Mouse (Mus musculus) frontal cortex, adult 2 months (tissue): Measurements from ENCODE around the gene Sparc. TPM values are rescaled to one million over a fixed set of nuclear protein-coding genes. Genes with fewer than 3 reads are reported as not detected.
"Not testable (repeated sequence)": the region's sequence is repeated elsewhere in the genome, so short reads cannot be mapped to it uniquely, and the experiment has no call there.

Source experiments
- DNase-seq, 2 experiments: peaks; one replicate each; pipeline ENCODE4 v3.0.0; 2022; ENCODE audit warnings: low spot score in 1 of 2; ENCODE audit errors: extremely low spot score in 1 of 2
- polyA plus RNA-seq: library from polyadenylated mRNA; depleted of rRNA; stranded (reverse); fragments of >200 nt; gene quantifications from 2 replicates; pipeline ENCODE4 v1.2.3, GENCODE M21; 2012

Gene Sparc
- polyA plus RNA-seq, 1 experiment = 435 TPM

DNA sequence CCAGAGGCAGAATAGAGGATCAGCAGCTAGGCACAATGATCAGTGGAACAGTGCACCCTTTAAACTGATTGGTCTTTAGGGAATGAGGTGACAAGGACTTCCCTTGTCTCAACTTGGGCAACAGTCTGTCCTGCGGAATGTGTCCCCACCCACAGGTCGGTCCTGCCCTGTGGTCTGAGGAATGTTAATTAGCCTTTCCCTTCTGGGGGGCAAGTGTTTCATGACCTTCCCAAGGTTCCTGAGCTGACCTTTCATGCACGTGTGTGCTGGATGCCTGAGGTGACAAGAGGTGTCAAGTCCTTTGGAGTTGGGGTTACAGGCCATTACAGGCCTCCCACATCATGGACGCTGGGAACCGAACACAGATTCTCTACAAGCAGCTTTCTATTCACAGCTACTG, 16.7 kb upstream of the Sparc start:
- DNase-seq = no peak

GRCm38 (mm10) chr11:55438031-55438430, 15.0 kb upstream of the Sparc start:
- peak in 1 of 2 experiments; percentile 40 for DNase-seq

- DNase-seq = no peak
These were observed 13.1 kb upstream of the Sparc start for GRCm38 (mm10) chr11:55436089-55436488.

GRCm38 (mm10) chr11:55432981-55433380, 10.0 kb upstream of the Sparc start:
- DNase-seq = no peak

DNA sequence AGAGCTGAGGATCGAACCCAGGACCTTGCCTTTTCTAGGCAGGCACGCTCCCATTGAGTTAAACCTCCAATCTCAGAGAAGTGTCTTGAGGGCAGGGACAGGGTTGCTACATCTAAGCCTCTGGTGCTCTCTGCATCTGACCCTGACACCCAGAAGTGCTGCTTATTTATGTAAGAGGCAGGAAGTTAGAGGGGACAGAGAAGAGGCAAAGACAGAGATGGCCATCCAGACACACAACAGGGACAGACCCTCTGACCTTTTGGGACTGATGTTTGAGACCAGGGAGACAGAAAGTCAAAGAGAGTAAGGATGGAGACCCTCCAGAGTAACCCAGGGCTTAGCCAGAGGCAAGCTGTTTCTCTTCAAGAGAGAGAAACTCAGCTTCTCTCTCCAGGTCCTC, 7.0 kb upstream of the Sparc start:
- no peak for DNase-seq

- no peak for DNase-seq
These were observed 5.4 kb upstream of the Sparc start for GRCm38 (mm10) chr11:55428186-55429012.

GRCm38 (mm10) chr11:55424746-55425360, 1.9 kb upstream of the Sparc start:
- DNase-seq = no peak

GRCm38 (mm10) chr11:55423756-55424155, 773 bp upstream of the Sparc start:
- no peak for DNase-seq

GRCm38 (mm10) chr11:55419678-55420307, 3.2 kb downstream of the Sparc start:
- no peak for DNase-seq

DNA sequence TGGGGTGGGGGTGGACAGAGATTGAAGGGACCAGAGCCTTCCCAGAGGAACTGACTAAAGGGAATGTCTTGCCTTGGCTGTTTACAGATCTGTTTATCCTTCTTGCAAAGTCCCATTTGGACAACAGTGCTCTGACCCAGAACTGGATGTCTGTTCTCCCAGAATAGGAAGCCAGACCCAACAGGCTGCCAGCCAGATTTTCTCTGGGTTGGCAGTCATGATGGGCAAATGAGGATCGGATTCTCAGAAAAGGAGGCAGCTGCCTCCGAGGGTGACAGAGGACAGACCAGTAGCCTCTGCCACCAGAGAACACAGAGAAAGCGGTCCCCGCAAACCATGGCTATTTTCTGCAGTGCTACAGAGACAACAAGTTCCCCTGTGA, 3.7 kb downstream of the Sparc start:
- DNase-seq = peak in 1 of 2 experiments; percentile 48

DNA sequence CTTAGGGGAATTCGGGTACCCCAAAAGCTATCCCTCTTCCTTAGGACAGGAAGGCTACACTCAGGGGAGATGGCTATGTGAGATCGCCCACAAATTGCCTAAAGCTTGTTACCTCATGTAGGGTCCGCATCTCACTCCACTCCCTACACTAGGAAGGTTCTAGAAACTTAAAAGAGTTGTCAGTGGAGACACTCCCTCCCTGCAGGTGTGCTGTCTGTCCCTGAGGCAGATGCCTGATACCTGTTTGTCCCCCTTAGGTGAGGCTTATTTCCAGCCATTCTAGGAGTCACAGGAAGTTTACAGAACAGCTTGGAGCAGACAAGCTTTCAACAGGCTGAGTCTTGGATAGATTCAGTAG, 4.3 kb downstream of the Sparc start:
- DNase-seq = no peak

GRCm38 (mm10) chr11:55417898-55418703, 4.9 kb downstream of the Sparc start:
- DNase-seq = no peak

DNA sequence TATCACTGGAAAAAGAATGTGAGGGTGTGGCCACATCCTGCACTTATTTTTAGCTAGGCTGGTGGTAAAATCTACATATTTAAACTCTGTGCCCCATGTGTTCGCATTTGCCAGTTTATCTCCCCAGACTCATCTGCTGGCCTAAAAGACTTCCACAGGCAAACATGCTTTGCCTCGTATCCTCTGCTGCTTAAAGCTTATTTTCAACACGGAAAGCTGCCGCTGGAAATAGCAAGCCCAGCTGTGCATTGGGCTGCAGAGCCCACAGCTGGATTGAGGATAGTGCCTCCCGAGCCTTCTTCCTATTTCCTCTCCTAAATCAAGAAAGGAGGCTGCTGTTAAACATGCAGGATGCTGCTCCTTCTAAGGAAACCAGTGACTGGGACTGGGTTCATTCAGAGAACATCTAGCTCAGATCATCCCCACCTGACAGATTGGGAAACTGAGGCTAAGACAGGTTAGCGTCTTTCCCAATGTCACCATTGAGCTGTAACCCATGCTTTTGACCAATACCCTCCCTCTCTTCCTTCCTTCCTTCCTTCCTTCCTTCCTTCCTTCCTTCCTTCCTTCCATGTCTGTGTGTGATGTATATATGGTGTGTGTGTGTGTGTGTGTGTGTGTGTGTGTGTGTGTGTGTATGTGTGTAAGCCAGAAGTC, 6.2 kb downstream of the Sparc start:
- no peak for DNase-seq

DNA sequence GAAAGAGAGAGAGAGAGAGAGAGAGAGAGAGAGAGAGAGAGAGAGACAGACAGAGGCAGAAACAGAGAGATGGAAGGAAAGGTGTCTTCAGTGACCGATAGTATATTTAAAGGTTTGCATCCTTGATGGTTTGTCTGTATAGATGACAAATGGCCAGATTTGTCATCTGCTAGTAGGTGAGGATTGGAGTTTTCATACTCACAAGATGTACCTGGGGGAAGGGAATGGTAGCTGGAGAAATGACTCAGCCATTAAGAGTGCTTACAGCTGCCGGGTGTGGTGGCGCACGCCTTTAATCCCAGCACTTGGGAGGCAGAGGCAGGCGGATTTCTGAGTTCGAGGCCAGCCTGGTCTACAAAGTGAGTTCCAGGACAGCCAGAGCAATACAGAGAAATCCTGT, 7.3 kb downstream of the Sparc start:
- DNase-seq = not testable (repeated sequence)

DNA sequence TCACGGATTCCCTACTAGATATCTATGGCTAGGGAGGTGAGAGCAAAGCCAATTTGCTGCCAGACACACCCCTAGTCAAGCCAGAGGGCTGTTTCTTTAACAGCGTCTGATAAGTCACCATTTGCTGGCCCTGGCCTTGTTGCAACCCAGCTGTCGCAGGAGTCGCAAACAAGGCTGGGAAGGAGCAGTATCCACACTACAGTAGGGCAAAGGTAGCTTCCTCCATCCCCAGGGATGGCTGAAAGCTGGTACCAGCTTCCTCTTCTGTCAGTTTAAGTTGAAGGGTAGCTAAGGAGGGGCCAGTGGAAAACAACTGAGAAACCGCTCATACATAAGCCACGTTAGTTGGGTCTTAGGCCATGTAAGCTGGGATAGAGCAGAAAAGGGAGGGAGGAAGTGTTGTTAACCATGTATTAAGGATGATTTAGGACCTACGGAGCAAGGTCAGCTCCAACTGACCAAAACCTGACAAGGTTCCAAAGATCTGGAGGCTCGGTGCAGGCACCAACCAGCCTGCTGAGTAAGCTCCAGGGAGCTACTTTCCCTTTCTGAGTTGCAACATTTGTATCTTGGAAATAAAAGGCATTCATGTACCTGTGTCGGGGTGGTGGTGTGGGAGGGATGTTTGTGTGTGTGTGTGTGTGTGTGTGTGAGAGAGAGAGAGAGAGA, 7.8 kb downstream of the Sparc start:
- no peak for DNase-seq

- no peak for DNase-seq
These were observed 8.7 kb downstream of the Sparc start for GRCm38 (mm10) chr11:55414314-55414713.

DNA sequence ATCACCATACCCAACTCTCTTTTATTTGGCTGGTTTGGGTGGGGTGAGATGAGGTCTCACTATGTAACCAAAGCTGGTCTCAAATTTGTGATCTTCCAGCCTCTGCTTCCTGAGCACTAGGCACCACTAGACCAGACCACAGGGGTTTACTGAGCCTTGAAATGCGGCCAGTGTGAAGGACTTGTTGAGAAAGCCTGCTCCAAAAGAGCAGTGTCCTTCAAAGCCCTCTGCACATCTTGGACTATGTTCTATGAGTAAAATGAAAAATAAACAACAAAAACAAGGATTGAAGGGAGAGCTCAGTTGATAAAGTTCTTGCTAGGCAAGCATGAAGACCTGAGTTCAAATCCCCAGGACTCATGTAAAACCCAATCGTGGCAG, 9.6 kb downstream of the Sparc start:
- DNase-seq = no peak

GRCm38 (mm10) chr11:55412680-55413415, 10.1 kb downstream of the Sparc start:
- DNase-seq = no peak

GRCm38 (mm10) chr11:55412034-55412433, 10.9 kb downstream of the Sparc start:
- DNase-seq = no peak
